Mouse (Mus musculus): ENCODE measurements at regions not wholly inside any gene's neighbourhood (a gene's known extent, or its start where the extent isn't known, plus 50 kb on each side); places are given as distances from the start of the nearest gene placed in this dataset.
A peak's percentile ranks its signal among the peaks of the same experiment; 100 is the strongest.
"Not testable (repeated sequence)": the region's sequence is repeated elsewhere in the genome, so short reads cannot be mapped to it uniquely, and the experiment has no call there.

DNA sequence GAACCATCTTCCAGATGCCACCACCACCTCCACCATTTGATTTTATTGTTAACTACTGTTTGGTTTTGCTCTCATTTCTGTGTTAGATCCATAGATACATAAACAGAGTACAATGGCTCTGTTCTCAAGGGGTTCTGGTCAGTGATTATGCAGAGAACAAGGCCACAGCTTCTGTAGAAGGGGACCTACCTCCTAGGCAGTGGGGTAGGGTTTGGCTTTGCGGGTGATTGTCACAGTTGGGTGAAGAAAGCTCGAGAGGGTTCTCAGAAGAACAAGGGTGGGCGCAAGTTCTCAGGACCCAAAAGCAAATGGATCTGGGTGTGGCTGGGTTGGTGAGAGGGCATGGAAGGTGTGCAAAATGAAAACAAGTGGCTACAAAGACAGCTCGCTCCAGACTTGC, 100.8 kb upstream of the Nxpe4 start:
- TF ChIP-seq CTCF (IDR thresholded peaks at IDR 0.05; ENCODE audit: low read depth), result no peak
- H3K27ac ChIP-seq (ENCODE audit: low read depth, low read length), result no peak overlapping the region
- H3K9ac ChIP-seq, result no peak overlapping the region
- H3K36me3 ChIP-seq (ENCODE audit: insufficient read depth), result no peaks in the 10 kb centered on the region
- no peaks in the 10 kb centered on the region; the same call in 1 of the 2 replicates for H3K4me1 ChIP-seq (ENCODE audit: insufficient read depth)
- DNase-seq (no peak), ATAC-seq (no peak)
- H3K4me2 ChIP-seq (ENCODE audit: low read depth), result no peak overlapping the region
- no peaks in the 10 kb centered on the region for H3K27me3 ChIP-seq (ENCODE audit: insufficient read depth, low read length)
- H3K4me3 ChIP-seq (ENCODE audit: low read depth, low read length), result no peak overlapping the region
- 89% methylated on average over 4 of the region's 4 CpGs for WGBS
- no peaks in the 10 kb centered on the region for H3K9me3 ChIP-seq (ENCODE audit: low read length)

DNA sequence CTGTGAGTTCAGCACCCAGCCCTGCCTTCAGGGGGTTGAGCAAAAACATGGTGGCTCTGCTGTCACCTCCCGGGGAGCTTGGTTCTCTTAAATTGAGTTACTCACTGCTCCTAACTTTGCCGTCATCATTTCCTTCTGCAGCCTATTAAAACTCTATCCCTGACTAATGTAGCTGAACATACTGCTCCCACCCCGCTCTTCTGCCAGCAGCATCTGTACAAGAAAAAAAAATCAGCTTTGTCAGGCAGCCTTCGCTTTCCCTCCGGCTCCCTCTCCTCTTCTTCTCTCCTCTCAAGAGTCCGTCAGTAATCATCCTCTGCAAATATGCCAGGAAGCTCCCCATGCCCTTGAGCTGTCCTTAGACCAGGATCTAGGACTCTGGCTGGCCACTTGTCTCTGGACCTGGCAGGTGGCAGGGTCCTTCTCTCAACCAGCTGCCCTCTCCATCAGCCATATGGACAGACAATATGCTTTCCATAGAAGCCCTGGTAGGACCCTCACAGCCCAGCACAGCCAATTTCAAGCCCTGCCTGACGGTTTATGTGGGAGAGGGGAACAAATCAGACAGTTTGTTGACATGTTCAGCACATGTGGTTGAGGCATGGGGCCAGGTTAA, 95.0 kb upstream of the Nxpe4 start:
- TF ChIP-seq CTCF (IDR thresholded peaks at IDR 0.05; ENCODE audit: low read depth), result no peak
- H3K36me3 ChIP-seq (ENCODE audit: insufficient read depth), result no peaks in the 10 kb centered on the region
- H3K4me2 ChIP-seq (ENCODE audit: low read depth), result no peak overlapping the region
- no peak overlapping the region for H3K27ac ChIP-seq (ENCODE audit: low read depth, low read length)
- DNase-seq, result no peak
- no peaks in the 10 kb centered on the region for H3K4me1 ChIP-seq (ENCODE audit: insufficient read depth)
- no peaks in the 10 kb centered on the region for H3K27me3 ChIP-seq (ENCODE audit: insufficient read depth, low read length)
- H3K9ac ChIP-seq, result no peak overlapping the region
- WGBS, result 56% methylated on average over 7 of the region's 7 CpGs
- no peak for ATAC-seq
- H3K9me3 ChIP-seq (ENCODE audit: low read length), result no peaks in the 10 kb centered on the region
- H3K4me3 ChIP-seq (ENCODE audit: low read depth, low read length), result no peak overlapping the region

DNA sequence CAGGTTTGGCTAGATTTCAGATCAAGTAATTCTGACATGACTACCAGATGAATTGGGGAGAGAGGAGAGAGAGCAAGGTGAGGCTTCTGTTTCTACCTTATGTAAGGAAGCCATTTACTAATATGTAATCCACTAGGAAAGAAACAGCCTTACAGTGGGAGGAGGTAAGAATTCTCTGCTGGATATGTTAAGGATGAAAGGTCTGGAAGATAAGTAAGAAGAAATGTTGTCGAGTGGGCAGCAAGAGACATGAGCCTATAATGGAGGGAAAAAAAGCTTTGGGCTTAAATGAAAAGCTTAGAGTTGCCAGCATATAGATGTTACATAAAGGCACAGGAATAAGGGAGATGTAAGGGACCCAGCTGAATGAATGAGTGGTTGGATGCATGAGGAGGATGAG, 89.2 kb upstream of the Nxpe4 start:
- Histone ChIP-seq H3K9ac (no peak overlapping the region), H3K4me3 (ENCODE audit: low read depth, low read length) (no peak overlapping the region), H3K9me3 (ENCODE audit: low read length) (no peaks in the 10 kb centered on the region), H3K27me3 (ENCODE audit: insufficient read depth, low read length) (no peaks in the 10 kb centered on the region), H3K27ac (ENCODE audit: low read depth, low read length) (no peak overlapping the region), H3K4me2 (ENCODE audit: low read depth) (no peak overlapping the region), H3K36me3 (ENCODE audit: insufficient read depth) (no peaks in the 10 kb centered on the region), H3K4me1 (ENCODE audit: insufficient read depth) (no peaks in the 10 kb centered on the region)
- DNase-seq (no peak), ATAC-seq (no peak)
- no peak for TF ChIP-seq CTCF (IDR thresholded peaks at IDR 0.05; ENCODE audit: low read depth)
- 84% methylated on average over 1 of the region's 1 CpGs for WGBS

DNA sequence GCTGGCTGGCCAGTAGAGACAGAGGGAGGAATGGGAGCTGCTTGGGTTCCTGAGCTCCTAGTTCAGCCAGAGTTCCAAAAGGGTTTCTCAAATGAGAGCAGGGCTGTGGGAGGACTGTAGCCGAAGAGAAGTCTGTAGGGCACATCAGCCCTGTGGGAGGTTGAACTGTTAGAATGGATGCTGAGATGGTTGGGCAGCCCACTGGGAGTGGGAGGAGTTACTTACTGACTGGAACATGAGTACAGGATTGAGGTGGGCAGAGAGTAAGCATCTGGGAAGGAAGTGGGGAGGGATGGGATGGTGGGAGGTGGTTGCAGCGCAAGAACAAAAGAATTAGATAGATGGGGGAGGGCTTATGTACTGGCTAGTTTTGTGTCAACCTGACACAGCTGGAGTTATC, 88.7 kb upstream of the Nxpe4 start:
- H3K9ac ChIP-seq, result no peak overlapping the region
- H3K4me3 ChIP-seq (ENCODE audit: low read depth, low read length), result no peak overlapping the region
- H3K9me3 ChIP-seq (ENCODE audit: low read length), result no peaks in the 10 kb centered on the region
- no peaks in the 10 kb centered on the region for H3K36me3 ChIP-seq (ENCODE audit: insufficient read depth)
- H3K27ac ChIP-seq (ENCODE audit: low read depth, low read length), result no peak overlapping the region
- WGBS, result 72% methylated on average over 2 of the region's 2 CpGs
- DNase-seq, result no peak
- H3K4me2 ChIP-seq (ENCODE audit: low read depth), result no peak overlapping the region
- no peak for TF ChIP-seq CTCF (IDR thresholded peaks at IDR 0.05; ENCODE audit: low read depth)
- ATAC-seq, result no peak
- no peaks in the 10 kb centered on the region for H3K4me1 ChIP-seq (ENCODE audit: insufficient read depth)
- no peaks in the 10 kb centered on the region for H3K27me3 ChIP-seq (ENCODE audit: insufficient read depth, low read length)

DNA sequence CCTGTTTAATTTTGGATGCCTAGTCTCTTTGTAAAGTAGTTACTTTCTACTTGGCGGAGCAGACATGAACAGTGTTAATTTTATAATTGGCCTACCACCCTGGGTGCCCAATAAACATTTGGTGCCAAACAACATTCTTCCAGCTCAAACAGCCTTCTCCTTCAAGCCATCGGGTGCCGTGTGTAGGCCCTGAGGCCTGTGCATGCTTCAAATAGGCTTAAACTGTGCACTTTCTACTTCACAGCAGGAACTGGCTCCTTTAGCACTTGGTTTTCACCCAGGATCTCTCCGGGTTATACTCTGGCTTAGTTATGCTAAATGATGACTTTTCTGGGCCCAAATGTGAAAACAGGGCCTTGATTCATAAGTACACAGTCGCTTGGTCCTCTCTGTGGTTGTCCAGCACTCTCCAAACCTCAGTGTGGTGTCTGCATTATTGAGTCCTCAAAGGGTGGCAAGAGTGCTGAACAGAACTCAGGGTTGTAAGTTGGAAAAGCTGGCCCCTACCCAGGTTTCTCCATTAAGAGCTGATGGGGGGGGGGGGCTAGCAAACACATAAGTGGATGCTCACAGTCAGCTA, 86.1 kb upstream of the Nxpe4 start:
- Histone ChIP-seq H3K4me1 (ENCODE audit: insufficient read depth) (no peaks in the 10 kb centered on the region), H3K27ac (ENCODE audit: low read depth, low read length) (no peak overlapping the region), H3K4me2 (ENCODE audit: low read depth) (no peak overlapping the region), H3K9me3 (ENCODE audit: low read length) (no peaks in the 10 kb centered on the region), H3K9ac (no peak overlapping the region), H3K36me3 (ENCODE audit: insufficient read depth) (no peaks in the 10 kb centered on the region), H3K27me3 (ENCODE audit: insufficient read depth, low read length) (no peaks in the 10 kb centered on the region), H3K4me3 (ENCODE audit: low read depth, low read length) (no peak overlapping the region)
- ATAC-seq, result peak; percentile 56
- WGBS, result 49% methylated on average over 5 of the region's 5 CpGs
- peak; percentile 53 for DNase-seq
- no peak for TF ChIP-seq CTCF (IDR thresholded peaks at IDR 0.05; ENCODE audit: low read depth)

DNA sequence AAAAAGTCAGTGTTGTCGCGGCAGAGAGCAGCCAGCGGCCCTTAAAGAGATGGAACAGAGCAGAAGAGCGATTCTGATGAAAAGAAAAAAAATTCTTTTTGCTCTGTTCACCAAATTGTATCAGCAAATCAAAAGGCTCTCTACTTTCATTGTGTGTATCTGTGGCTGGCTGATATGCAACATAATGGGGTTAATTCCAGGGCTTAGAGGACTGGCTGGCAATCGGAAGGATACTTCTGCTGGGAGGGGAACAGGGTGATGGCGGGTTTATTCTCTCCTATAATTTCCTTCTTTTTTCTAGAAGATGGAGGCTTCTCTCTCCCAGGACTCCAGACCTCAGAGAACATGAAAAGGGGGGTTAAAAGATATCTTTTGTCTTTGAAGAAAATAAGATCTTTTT, 79.4 kb upstream of the Nxpe4 start:
- no peak for TF ChIP-seq CTCF (IDR thresholded peaks at IDR 0.05; ENCODE audit: low read depth)
- no peaks in the 10 kb centered on the region for H3K9me3 ChIP-seq (ENCODE audit: low read length)
- peaks cover 5% of the 10 kb centered on the region; the same call in 1 of the 2 replicates for H3K27me3 ChIP-seq (ENCODE audit: insufficient read depth, low read length)
- 18% methylated on average over 6 of the region's 6 CpGs for WGBS
- no peak overlapping the region for H3K4me3 ChIP-seq (ENCODE audit: low read depth, low read length)
- H3K4me1 ChIP-seq (ENCODE audit: insufficient read depth), result no peaks in the 10 kb centered on the region
- ATAC-seq, result no peak; the same call in 1 of the 2 replicates
- H3K36me3 ChIP-seq (ENCODE audit: insufficient read depth), result no peaks in the 10 kb centered on the region
- H3K4me2 ChIP-seq (ENCODE audit: low read depth), result no peak overlapping the region
- no peak for DNase-seq
- no peak overlapping the region for H3K9ac ChIP-seq
- no peak overlapping the region for H3K27ac ChIP-seq (ENCODE audit: low read depth, low read length)

DNA sequence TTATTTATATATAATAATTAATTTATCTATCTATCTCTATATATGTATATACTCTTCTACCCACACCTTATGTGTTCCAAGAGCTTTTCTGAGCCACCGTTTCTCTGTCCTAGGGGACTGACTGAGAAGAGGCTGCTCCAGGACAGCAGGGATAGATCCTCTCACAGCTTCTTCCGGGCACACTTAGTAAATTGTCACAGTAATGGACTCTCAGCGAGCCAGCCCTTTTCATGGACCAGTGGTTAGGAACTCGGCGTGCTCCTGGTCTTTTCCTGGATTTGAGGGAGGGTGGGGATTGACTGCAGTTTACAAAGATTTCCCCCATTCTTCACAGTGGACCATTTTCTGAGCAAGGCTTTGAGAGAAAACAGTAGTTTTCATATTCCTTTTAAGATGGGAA, 77.6 kb upstream of the Nxpe4 start:
- not testable (repeated sequence) for H3K9ac ChIP-seq; H3K4me1 ChIP-seq (ENCODE audit: insufficient read depth); DNase-seq; H3K4me3 ChIP-seq (ENCODE audit: low read depth, low read length); H3K27ac ChIP-seq (ENCODE audit: low read depth, low read length); H3K36me3 ChIP-seq (ENCODE audit: insufficient read depth); H3K27me3 ChIP-seq (ENCODE audit: insufficient read depth, low read length); H3K4me2 ChIP-seq (ENCODE audit: low read depth); H3K9me3 ChIP-seq (ENCODE audit: low read length); ATAC-seq
- WGBS, result 62% methylated on average over 5 of the region's 5 CpGs

Measured in forebrain, postnatal 0 days (tissue).